Mouse (Mus musculus) kidney, postnatal 4 days (tissue): ENCODE measurements at regions not wholly inside any gene's neighbourhood (a gene's known extent, or its start where the extent isn't known, plus 50 kb on each side); places are given as distances from the start of the nearest gene placed in this dataset.

Source experiments
- DNase-seq, 2 experiments: peaks; one replicate each; pipeline ENCODE4 v3.0.0; 2021; ENCODE audit warnings: mixed read lengths in 2 of 2

- DNase-seq: no peak
These were observed 51.0 kb upstream of the Sfswap start for GRCm38 (mm10) chr5:129449931-129450573.
